Mouse (Mus musculus): ENCODE measurements around the gene Sh3pxd2a.

Gene Sh3pxd2a

DNA sequence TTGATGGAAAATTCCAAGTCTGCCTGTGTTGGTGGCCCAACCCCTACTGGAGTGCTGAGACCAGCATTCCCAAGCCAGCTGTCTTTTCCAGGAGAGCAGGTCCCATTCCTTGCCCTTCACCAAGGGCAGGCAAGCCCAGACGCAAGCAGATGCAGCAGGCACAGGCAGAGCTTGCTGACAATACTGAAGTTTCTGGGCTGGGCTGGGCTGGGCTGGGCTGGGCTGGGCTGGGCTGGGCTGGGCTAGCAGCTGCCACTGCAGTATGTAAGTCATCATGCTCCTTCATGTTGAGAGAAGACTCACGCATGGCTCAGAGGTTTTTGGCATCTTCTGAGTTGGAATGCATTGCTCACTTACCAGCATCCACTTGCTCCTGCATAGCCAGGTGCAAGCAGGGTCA is 27.7 kb upstream of the Sh3pxd2a start:
- no peak for DNase-seq (ENCODE audit: low spot score in 2 of 2)

DNA sequence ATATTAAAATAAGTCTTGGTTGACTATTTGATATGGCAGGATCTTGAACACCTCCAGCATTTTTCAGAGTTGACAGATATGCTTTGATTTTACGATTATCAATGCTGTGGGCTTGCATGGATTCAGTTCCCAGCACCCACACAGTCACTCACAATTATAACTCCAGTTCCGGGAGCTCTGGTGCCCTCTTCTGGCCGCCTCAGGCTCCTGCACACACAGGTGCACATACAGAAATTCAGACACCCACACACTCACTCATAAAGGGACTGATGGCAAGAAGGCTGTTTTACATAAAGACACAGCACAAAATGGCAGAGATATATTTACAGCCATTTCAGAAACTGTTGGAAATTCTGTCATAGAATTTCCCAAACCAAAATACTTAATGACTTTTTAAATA is 25.0 kb upstream of the Sh3pxd2a start:
- no peak for DNase-seq (ENCODE audit: low spot score in 2 of 2)

DNA sequence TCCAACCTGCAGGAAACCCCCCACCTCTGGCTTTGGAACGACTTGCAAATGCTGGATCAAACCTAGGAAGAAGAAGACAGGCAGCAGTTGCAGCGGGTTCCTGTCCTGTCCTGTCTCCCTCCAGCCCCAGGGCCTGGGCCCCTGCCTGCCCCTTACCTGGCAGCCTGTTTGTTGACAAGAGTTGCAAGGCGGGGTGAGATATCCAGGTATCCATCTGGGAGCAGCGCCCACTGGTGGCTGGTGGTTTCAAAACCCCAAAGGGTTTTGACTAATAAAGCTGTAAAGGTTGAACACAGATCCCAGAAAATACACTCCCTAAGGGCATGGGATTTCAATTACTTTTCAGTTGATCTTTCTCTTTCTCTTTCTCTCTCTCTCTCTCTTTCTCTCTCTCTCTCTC is 24.0 kb upstream of the Sh3pxd2a start:
- DNase-seq (ENCODE audit: low spot score in 2 of 2) = no peak

DNA sequence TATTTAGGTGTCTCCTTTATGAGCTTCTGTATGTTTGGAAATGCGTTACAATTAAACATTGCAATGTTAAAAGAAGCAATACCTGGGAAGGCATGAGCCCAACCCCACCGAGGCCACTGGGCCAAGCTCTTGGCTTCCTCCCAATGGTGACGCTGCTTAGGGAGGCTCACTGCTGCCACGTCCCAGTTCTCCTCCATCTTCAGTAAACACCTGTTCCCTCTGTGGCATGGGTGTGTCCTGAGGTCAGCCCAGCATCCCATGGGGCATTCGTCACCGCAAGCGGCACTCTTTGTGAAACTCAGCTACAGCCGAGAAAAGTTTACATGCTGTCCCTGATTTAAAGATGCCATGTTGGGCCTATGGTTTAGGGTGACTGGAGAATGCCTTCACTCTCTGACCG is 23.4 kb upstream of the Sh3pxd2a start:
- no peak for DNase-seq (ENCODE audit: low spot score in 2 of 2)

DNA sequence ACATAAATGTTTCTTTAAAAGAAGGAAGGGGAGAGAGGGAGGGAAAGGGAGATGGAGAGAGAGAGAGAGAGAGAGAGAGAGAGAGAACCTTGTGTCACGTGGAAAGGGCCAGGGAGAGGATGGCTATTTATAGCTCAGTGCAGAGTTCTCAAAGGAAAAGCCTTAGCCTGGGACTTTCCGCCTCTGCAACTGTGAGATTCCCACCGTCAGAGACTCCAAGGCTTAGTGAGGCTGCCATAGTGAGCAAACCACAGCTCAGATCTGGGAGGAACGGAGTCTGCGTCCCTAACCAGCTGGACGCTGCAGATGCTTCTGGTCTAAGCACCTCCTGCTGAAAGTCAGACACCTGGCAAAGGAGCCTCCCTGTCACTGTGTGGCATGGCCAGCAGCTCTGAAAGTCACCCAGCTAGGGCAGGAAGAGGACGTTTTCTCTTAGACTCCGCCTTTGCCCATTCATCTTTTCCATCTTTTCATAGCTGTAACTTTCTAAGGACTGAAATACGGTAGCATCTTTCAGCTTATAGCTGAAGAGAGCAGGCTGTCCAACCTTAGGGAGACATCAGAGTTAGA is 21.9 kb upstream of the Sh3pxd2a start:
- no peak for DNase-seq (ENCODE audit: low spot score in 2 of 2)

DNA sequence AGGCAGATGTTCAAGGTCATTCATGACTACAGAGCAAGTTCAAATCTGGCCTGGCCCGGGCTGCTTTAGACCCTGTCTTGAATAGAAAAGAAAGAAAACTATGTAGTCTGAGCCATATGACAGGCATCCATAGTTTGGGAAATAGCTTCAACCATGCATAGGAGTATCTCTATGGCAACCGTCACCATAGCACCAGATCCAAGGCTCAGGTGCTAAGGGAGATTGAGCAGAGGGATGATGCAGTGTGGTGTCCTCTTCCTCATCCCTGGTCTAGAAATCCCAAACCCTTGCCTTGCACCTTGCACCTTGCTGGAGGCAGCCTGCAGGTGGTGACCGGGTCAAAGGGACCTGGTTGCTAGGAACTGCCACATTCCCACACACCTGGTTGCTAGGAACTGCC is 19.9 kb upstream of the Sh3pxd2a start:
- no peak for DNase-seq (ENCODE audit: low spot score in 2 of 2)

DNA sequence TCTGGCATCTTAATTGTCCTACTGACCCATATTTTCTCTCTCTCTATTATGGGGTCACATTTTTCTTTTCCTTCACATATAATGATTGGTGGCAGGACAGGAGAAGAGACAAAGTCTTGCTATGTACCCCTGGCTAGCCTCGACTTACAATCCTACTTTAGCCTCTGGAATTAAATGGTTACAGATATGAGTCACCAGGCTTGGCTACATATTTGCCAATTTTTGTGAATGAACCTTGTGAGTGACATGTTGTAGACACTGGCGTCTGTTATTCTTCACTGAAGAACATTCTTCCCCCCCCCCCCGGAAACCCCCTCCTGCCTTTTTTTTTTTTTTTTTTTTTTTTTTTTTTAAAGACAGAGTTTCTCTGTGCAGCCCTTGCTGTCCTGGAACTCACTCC is 19.1 kb upstream of the Sh3pxd2a start:
- DNase-seq (ENCODE audit: low spot score in 2 of 2) = no peak

DNA sequence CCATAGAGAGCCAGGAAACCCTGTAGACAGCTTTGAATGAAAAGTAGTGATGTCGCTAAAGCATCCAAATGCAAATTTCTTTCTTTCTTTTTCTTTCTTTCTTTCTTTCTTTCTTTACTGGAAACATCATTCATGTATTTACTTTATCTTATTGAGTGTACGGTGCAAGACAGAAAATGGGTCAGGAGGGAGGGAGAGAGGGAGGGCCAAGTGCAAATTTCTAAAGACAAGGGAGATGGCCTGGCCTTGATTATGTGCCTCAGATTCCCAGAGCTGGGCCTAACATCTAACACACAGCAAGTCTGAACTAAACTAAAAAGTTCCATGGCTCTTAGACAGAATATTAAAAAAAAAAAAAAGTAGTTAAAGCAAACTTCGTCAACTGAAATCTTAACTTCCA is 9.3 kb upstream of the Sh3pxd2a start:
- no peak for DNase-seq (ENCODE audit: low spot score in 2 of 2)

DNA sequence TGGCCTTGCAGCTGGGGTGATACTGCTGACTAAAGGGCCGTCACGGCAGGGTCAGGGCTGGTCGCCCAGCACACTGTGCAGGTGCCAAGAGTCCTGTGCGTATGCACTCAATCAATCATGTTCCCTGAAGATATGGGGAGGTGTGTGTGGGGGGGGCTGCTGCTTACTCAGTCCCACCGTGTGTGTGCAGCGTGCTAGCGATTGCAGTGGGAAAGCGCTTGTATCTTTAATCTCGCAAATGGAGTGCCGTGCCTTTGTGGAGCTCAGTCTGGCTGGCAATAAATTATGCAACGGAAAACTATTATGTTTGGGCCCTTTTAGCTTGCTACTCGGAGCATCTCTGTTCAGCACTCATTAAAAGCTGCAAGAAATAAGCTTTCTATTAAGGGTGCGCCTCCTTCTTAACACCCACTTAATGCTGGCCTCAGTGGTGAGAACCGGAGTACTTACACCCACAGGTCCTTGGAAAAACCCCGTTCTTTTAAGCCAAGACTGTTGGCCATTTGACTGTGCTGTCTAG is 8.7 kb upstream of the Sh3pxd2a start:
- DNase-seq (ENCODE audit: low spot score in 2 of 2) = peak in 1 of 2 experiments; percentile 51

DNA sequence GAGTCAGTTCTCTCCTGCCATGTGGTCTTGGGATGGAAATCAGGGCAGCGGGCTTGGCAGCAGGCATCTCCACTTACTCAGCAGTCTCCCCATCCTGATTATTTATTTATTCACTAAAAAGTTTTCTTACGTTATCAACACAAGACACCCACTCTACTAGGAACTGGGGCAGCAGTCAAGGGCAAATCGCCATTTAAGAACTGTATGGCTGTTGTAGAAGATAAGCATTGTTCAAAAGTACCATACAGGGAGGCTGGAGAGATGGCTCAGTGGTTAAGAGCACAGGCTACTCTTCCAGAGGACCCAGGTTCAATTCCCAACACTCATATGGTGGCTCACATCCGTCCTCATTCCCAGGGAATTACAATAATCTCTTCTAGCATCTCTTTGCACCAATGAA is 7.6 kb upstream of the Sh3pxd2a start:
- DNase-seq (ENCODE audit: low spot score in 2 of 2) = no peak

DNA sequence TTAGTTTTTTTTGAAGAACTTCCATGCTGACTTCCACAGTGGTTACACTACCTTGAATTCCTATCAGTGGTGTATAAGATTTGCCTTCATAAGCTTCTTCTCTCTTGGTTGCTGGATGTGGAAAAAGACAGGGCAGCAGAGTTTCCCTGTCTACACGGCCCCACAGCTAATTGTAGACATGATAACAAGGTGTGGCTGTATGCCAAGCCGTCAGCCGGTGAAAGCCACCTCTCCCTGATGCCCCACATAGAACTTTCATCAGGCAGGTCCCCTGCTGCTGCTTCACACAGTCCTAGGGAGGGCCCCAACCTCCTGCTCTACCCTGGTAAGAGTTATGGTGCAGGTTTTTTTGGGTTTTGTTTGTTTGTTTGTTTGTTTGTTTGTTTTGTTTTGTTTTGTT is 4.5 kb upstream of the Sh3pxd2a start:
- DNase-seq (ENCODE audit: low spot score in 2 of 2) = no peak

DNA sequence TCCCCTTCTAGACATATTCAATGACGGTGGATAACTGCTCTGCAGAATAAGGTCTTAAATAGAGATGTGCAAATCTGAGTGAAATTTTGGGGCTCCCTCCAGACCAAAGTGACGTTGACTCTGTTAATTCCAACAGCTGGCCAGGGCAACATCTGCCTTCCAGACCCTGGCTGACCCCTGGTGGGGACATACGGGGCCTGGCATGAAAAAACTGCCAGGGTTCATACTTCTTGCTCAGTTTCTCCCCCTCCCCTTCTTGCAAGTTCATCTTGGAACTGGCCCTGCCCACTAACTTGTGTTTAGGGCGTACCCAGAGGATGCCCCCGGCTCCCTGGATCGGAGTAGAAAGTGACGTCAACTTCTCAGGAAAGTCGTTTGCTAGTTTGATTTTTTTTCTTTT is 2.6 kb upstream of the Sh3pxd2a start:
- no peak for DNase-seq (ENCODE audit: low spot score in 2 of 2)

DNA sequence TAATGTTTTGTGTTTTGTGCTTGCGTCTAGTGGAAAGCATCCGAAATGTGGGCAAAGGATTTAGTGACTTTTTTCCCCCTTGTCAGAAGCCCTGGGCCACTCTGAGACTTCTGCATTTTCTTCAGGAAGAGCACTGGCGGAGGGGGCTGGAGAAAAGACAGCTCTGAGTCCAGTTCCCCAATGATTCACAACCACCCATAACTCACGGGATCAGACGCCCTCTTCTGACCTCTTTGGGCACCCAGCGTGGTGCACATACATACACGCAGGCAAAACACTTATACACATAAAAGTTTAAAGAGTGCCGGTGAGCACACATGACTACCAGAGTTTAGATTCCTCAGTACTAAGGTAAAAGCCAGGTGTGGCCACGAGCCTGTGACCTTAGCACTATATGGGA is 1.3 kb upstream of the Sh3pxd2a start:
- DNase-seq (ENCODE audit: low spot score in 2 of 2) = no peak

DNA sequence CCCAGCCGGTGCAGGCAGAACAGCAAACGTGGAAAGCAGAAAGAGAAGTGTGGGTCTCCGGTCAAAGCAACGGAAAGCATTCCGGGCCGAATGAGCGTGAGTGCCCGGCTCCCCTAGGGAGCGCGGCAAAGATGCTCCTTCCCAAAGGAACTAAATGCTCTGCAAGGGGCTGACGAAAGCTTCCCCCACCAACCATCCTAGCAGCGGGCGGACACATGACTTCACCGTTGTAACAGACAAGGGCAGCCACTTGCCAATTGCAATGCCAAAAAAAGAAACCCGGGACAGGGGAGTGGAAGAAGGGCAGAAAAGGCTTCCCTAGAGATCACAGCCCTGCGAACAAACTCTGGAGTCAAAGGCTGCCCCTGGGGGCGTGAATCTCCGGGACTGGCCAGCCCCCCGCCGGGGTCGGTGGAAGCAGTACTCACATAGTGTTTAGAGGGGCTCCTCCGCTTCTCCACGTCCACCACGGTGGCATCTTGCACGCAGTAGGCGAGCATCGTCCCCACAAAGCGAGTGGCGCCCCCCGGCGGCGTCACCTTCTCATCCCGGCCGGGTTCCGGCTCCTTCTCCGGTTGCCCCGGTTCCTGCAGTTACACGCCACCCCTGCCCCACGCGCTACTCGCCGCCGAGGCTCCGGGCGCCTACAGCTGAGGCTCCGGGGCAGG is 431 bp downstream of the Sh3pxd2a start:
- DNase-seq (ENCODE audit: low spot score in 2 of 2) = peak; percentile 68 to 84

DNA sequence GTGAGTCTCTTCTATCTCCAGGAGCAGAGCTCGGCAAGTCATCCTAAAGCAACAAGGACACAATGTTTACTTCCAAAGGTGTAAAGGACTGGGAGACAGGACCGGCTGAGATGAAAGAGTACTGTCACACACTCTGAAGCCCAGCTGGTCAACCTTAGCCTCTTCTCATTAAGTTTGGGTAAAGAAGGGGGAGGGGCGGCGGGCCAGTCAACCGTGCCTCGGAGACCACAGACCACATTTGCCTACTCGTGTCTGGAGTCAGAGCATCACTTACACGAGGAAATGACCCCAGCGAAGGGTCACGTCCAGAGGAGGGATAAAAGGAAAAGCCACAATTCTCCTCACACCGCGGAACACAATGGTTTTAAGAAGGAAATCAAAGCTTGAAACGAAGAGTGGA is 995 bp downstream of the Sh3pxd2a start:
- DNase-seq (ENCODE audit: low spot score in 2 of 2) = no peak

DNA sequence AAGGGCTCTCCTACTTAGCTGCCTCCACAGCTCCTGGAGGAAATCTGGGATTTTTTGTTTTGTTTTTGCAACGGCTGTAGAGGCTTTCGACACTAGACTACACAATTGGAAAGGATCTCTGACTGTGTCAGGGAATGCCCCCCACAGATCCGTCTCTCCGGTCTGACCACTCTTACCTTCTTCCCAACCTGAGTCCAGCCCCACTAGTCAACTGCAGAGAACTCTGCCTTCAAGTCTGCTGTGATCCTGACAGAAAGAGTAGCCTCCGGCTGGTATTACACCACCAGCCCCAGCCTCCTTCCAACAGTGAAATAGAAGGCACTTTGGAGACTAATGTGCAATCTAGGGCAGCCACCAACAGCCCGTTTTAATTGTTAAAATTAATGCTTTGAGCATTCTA is 1.5 kb downstream of the Sh3pxd2a start:
- no peak for DNase-seq (ENCODE audit: low spot score in 2 of 2)

DNA sequence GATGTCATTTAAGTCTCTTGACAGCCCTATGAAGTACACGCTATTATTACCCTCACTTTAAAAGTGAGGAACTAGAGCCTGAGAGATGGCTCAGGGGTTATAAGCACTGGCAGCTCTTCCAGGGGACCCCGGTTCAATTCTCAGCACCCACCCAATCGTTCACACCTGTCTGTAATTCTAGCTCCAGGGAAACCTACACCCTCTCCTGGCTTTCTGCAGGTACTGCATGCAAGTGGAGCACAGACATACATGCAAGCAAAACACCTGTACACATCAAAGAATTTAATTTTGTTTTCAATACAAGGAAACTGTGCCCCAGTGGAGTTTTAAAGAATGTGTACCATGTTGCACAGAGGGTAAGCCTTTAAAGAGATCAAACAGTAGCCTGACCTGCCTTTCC is 2.4 kb downstream of the Sh3pxd2a start:
- no peak for DNase-seq (ENCODE audit: low spot score in 2 of 2)

DNA sequence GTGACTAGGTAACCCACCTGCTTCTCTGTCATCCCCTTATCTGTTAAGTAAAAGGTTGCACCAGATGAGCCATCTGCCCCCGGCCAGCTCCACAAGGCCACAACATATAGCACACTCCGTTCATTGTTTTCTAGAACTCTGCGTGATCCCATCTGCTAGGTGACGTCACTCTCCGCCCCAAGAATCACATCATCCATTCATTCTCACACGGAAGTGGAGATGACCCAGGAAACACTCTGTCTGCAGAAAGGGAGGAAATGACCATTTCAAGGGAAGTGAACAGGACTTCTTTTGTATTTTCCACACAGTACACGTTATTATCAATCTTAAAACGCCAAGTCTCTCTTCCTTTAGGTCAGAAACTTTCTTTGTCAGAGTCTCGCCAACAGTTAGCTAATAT is 2.8 kb downstream of the Sh3pxd2a start:
- DNase-seq (ENCODE audit: low spot score in 2 of 2) = no peak

DNA sequence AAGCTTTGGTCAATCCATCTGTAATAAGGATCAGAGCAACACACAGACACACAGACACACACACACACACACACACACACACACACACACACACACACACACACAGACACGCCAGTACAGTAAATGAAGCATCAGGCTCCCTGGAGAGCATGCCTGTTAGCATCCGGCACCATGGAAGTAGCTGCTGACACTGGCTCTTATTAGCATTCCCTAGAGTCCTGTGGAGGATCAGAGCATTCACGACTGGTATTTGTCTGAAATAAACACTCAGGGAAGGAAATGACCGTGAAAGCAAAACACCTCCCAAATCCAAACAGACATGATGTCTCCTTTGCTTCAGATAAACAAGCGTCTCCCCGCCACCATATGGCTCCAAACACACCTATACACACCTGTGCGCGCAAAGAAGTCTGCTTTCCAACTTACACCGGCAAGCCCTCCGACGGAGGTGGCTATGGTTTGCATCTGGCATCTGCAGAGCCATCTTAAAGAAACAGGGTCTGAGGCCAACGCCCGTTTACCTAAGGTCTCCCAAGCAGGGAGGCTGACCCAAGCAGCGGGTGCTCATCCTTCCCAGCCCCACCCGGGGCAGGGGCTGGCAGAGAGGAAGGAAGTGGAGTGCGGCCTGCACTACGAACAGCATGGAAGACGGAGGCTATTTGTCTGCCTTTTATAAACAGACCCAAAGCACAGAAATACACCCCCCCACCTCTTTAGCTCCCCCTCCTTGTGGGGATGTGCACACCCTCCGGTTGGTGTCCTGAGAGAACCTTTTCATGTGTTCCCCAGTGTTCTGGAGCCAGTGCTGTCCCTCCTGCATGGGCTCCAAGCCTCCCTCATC is 3.9 kb downstream of the Sh3pxd2a start:
- DNase-seq (ENCODE audit: low spot score in 2 of 2) = no peak

DNA sequence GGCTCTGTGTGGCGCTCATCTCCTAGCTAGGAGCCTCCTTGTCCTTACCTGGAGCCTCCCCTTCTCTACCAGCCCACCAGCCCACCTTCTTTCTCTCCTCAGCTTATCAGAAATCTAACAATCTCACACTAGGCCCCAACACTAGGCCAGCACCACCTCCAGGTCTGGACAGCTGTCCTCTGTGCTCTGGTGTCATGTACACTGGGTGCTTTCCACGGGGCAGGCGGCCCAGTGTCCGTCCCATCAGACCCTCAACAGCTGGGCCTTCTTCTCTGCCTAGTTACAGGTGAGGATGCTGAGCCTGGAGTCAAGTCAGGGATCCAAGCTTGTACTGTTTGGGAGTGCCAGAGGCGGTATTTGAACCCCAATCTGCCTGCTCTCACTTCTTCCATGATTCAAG is 5.0 kb downstream of the Sh3pxd2a start:
- no peak for DNase-seq (ENCODE audit: low spot score in 2 of 2)

DNA sequence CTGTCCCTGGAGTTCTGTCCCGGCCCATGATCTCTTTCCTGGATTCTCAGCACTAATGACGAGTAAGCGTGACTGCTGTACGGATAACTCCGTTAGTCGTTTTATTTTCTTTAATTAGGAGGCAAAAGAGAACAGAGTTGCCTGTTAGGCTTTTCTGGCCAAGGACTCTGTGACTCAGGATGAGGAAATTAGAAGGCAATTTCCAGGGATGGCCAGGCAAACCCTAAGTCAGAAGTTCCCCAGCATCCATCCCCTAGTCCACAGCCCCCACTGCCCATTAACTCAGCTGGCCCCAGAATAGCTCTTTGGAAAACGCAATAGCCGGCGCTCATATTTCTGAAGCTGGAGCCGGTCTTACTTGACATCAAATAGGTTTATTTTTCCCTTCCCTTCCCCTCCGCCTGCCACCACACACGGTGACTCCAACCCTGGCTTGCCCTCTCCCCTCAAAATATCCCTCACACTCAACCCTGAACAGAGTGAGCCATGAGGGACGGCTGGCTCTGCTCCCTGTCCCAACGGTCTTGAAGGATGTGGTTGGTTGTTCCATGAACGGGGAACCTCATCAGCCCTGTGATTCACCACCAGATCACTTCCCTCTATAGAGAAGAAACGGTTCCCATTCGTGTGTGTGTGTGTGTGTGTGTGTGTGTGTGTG is 5.6 kb downstream of the Sh3pxd2a start:
- DNase-seq (ENCODE audit: low spot score in 2 of 2) = no peak

DNA sequence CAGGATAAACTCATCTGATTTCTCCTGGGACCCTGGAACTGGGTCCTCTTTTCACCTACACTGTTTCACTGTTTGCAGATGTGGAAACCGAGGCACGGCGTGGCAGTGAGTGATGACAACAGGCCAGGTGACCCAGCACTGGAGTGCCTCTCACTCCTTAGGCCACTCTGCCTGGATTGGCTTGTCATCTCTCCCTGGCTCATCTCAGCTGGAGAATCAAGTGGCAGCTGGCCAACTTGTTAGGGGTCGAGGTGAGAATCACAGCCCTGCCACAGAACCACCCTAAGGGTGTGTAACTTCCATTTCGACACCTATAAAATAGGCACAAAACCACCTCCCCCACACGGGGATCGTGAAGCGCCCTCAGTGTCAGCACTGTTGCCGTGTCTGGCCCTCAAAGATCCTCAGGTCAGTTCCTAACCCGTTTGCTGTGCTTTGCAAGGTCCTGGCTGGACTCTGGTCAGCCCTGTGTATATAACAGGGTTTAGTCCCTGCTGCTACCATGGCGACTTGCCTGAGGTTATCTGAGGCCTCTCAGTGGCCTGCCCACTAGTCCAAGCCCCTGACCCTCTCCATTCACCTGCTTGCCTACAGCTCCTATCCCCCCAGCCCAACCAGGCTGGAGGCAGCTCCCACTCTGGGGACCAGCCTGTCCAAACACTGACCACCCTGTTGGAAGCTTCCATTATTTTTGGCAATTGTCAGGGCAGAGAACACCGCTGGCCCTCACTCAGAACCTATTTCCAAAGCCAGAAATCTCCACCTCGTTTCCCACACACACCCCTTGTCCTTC is 6.3 kb downstream of the Sh3pxd2a start:
- DNase-seq (ENCODE audit: low spot score in 2 of 2) = no peak
